Mouse (Mus musculus) hindbrain, embryonic 10.5 days (tissue): ENCODE measurements around the gene Tm7sf3. TPM values are rescaled to one million over a fixed set of nuclear protein-coding genes. Genes with fewer than 3 reads are reported as not detected.

Source experiments
- DNase-seq: peaks from one replicate; pipeline ENCODE4 v3.0.0-alpha.2; 2017; ENCODE audit warnings: low spot score
- H3K27ac ChIP-seq: fragments of 300-500 bp; sonication (generic); 2 replicates; pipeline ENCODE4 v1.5.1; 2016; ENCODE audit warnings: mild to moderate bottlenecking, moderate library complexity
- H3K27me3 ChIP-seq: fragments of 300-500 bp; sonication (generic); 2 replicates; pipeline ENCODE4 v1.6.1; 2016; ENCODE audit warnings: mild to moderate bottlenecking; ENCODE audit not compliant: poor library complexity, insufficient read depth, severe bottlenecking
- H3K36me3 ChIP-seq: fragments of 300-500 bp; sonication (generic); 2 replicates; pipeline ENCODE4 v1.6.1; 2016; ENCODE audit warnings: mild to moderate bottlenecking, moderate library complexity
- H3K4me1 ChIP-seq: fragments of 300-500 bp; sonication (generic); replicated peaks from 2 replicates; pipeline ENCODE4 v1.6.1; 2016; ENCODE audit warnings: mild to moderate bottlenecking
- H3K4me3 ChIP-seq: fragments of 300-500 bp; sonication (generic); 2 replicates; pipeline ENCODE4 v1.5.1; 2016; ENCODE audit warnings: mild to moderate bottlenecking, moderate library complexity
- H3K9me3 ChIP-seq: fragments of 300-500 bp; sonication (generic); 2 replicates; pipeline ENCODE4 v1.6.1; 2016; ENCODE audit warnings: mild to moderate bottlenecking, moderate library complexity
- WGBS: fragments of 180-500 bp; shearing (Covaris S2); methylation state at CpG from one replicate; pipeline ENCODE4 v1.1.7; 2016; 5-methylcytosine and 5-hydroxymethylcytosine counted together
- polyA plus RNA-seq: library from polyadenylated mRNA; unstranded; fragments of >200 nt; fragmentation: Nextera tagmentation; extraction: Ambion mirVana; gene quantifications from 2 replicates; pipeline ENCODE4 v1.2.1, GENCODE M21; 2016

Gene Tm7sf3
- polyA plus RNA-seq, 1 experiment from 2014 or later: 23.0 TPM

GRCm38 (mm10) chr6:146629781-146630756 is 12.6 kb downstream of the Tm7sf3 start:
- WGBS: 84% methylated on average over 9 of the region's 9 CpGs
- Histone ChIP-seq H3K27ac (no peak overlapping the region), H3K27me3 (no peaks in the 10 kb centered on the region), H3K36me3 (no peaks in the 10 kb centered on the region), H3K4me3 (no peak overlapping the region), H3K9me3 (no peaks in the 10 kb centered on the region), H3K4me1 (peaks cover 31% of the 10 kb centered on the region)
- no peak for DNase-seq

GRCm38 (mm10) chr6:146628123-146628522 is 14.5 kb downstream of the Tm7sf3 start:
- DNase-seq: no peak
- 66% methylated on average over 3 of the region's 3 CpGs for WGBS
- H3K4me3 ChIP-seq: no peak overlapping the region
- no peaks in the 10 kb centered on the region for H3K27me3 ChIP-seq
- H3K9me3 ChIP-seq: no peaks in the 10 kb centered on the region
- H3K27ac ChIP-seq: no peak overlapping the region
- peaks cover 14% of the 10 kb centered on the region for H3K36me3 ChIP-seq
- peaks cover 25% of the 10 kb centered on the region for H3K4me1 ChIP-seq

DNA sequence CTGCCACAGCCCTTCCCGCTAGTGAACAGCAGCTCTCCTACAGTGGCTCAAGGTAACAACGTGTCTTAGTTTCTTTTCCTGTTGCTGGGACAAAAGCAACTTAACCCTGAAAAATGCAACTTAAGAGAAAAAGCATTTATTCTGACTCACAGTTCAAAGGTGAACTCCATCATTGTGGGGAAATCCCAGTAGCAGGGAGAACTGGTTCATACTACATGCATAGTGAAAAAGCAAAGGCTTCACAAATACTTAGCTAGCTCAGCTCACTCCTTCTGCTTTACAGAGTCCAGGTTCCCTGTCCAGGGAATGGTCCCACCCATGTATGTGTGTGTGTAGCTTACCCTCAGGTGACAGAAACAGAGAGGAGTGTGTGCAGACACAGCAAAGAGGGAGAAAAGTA is 26.0 kb downstream of the Tm7sf3 start:
- WGBS: 87% methylated on average over 2 of the region's 2 CpGs
- Histone ChIP-seq H3K9me3 (no peaks in the 10 kb centered on the region), H3K27me3 (no peaks in the 10 kb centered on the region), H3K4me3 (no peak overlapping the region), H3K4me1 (no peaks in the 10 kb centered on the region), H3K27ac (no peak overlapping the region), H3K36me3 (peaks cover 89% of the 10 kb centered on the region)
- no peak for DNase-seq

GRCm38 (mm10) chr6:146615891-146616290 is 26.7 kb downstream of the Tm7sf3 start:
- no peak for DNase-seq
- no peaks in the 10 kb centered on the region for H3K9me3 ChIP-seq
- no peaks in the 10 kb centered on the region for H3K4me1 ChIP-seq
- H3K4me3 ChIP-seq: no peak overlapping the region
- H3K27ac ChIP-seq: no peak overlapping the region
- peaks cover 86% of the 10 kb centered on the region for H3K36me3 ChIP-seq
- no peaks in the 10 kb centered on the region for H3K27me3 ChIP-seq
- 95% methylated on average over 8 of the region's 8 CpGs for WGBS

GRCm38 (mm10) chr6:146614541-146614940 is 28.1 kb downstream of the Tm7sf3 start:
- Histone ChIP-seq H3K4me3 (no peak overlapping the region), H3K9me3 (no peaks in the 10 kb centered on the region), H3K36me3 (peaks cover 91% of the 10 kb centered on the region), H3K27ac (no peak overlapping the region), H3K4me1 (no peaks in the 10 kb centered on the region), H3K27me3 (no peaks in the 10 kb centered on the region)
- WGBS: 94% methylated on average over 5 of the region's 5 CpGs
- DNase-seq: no peak

- H3K27me3 ChIP-seq: no peaks in the 10 kb centered on the region
- DNase-seq: no peak
- no peaks in the 10 kb centered on the region for H3K9me3 ChIP-seq
- H3K4me3 ChIP-seq: no peak overlapping the region
- 92% methylated on average over 5 of the region's 5 CpGs for WGBS
- H3K27ac ChIP-seq: no peak overlapping the region
- H3K4me1 ChIP-seq: no peaks in the 10 kb centered on the region
- peaks cover 93% of the 10 kb centered on the region for H3K36me3 ChIP-seq
These were observed 28.7 kb downstream of the Tm7sf3 start for GRCm38 (mm10) chr6:146613907-146614306.

DNA sequence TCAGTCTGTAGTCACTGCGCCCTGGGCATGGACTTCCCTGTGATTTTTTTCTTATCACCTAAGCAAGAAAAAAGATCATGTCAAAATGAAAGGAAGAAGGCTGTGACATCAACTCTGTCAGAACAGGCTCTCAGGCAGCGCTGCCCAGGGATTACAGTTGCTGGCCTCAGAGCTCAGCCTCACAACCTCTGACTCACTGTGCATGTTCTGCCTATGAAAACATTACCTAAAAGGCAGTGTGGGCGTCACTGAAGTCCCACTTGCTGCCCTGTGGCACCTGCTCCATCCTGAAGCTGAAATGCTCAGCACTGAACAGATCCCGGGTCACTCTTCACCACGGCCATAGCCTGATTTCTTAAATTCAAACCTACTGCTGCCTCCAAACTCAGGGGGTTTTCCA is 29.9 kb downstream of the Tm7sf3 start:
- Histone ChIP-seq H3K27me3 (no peaks in the 10 kb centered on the region), H3K27ac (no peak overlapping the region), H3K4me3 (no peak overlapping the region), H3K36me3 (peaks cover 93% of the 10 kb centered on the region), H3K4me1 (no peaks in the 10 kb centered on the region), H3K9me3 (no peaks in the 10 kb centered on the region)
- 87% methylated on average over 5 of the region's 5 CpGs for WGBS
- DNase-seq: no peak

DNA sequence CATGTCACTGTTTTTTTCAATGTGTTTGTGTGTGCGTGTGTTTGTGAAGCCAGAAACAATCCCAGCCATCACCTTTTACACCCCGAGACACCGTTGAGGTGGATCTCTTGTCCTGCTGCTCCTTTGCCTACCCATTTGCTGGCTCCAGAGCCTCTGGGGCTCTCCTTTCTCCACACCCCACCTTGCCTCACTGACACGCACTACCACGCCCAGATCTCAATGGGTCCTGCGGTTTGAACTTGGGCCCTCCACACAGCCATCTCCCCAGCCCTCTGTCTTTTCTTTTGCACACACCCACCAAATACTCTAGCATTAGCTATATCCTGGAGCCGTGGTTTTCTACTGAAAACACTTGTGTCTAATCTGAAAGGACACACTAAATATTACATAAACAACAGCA is 30.7 kb downstream of the Tm7sf3 start:
- Histone ChIP-seq H3K9me3 (no peaks in the 10 kb centered on the region), H3K27me3 (no peaks in the 10 kb centered on the region), H3K27ac (no peak overlapping the region), H3K4me1 (no peaks in the 10 kb centered on the region), H3K36me3 (peaks cover 93% of the 10 kb centered on the region), H3K4me3 (no peak overlapping the region)
- WGBS: 90% methylated on average over 7 of the region's 7 CpGs
- no peak for DNase-seq

DNA sequence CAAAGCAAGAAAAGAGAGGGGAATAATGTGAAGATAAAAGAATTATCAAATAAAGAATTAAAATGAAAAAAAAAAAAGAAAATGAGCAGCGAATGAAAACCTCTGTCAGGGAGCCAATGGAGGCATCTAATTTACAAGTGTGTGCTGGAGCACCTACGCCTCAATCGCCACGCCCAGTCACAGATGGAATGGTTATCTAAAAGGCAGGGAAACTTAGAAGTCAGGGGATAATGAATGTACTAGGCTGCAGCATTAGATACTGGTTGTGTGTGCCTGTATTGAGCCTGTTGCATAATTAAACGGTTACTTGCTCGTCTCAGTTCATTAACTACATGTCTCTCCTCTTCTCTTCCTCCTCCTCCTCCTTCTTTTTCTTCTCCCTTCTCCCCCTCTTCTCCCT is 31.2 kb downstream of the Tm7sf3 start:
- Histone ChIP-seq H3K27me3 (no peaks in the 10 kb centered on the region), H3K9me3 (no peaks in the 10 kb centered on the region), H3K27ac (no peak overlapping the region), H3K36me3 (peaks cover 93% of the 10 kb centered on the region), H3K4me1 (no peaks in the 10 kb centered on the region), H3K4me3 (no peak overlapping the region)
- no peak for DNase-seq
- WGBS: 91% methylated on average over 6 of the region's 6 CpGs

DNA sequence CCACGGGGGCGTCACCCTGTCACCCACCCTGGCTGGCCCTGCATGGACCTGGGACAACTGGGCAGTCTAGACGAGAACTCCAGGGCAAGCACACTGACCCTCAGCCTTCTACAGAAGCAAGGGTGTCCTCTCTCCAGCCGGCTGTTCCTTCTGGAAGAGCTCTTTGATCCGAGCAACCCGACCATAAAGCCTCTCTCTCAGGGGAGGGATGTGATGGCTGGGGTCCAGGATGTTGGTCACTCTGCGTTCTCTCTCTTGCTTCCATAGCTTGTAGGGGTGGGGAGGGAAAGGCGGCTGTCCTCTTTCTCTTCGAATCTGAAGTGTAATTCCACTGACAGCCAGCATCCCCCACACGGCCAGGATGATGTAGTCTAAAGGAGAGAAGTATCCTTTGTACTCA is 39.0 kb downstream of the Tm7sf3 start:
- Histone ChIP-seq H3K9me3 (no peaks in the 10 kb centered on the region), H3K4me3 (no peak overlapping the region), H3K36me3 (peaks cover 98% of the 10 kb centered on the region), H3K27me3 (no peaks in the 10 kb centered on the region), H3K4me1 (no peaks in the 10 kb centered on the region), H3K27ac (no peak overlapping the region)
- no peak for DNase-seq
- WGBS: 89% methylated on average over 10 of the region's 10 CpGs

GRCm38 (mm10) chr6:146602601-146603000 is 40.0 kb downstream of the Tm7sf3 start:
- Histone ChIP-seq H3K27ac (no peak overlapping the region), H3K27me3 (no peaks in the 10 kb centered on the region), H3K4me3 (no peak overlapping the region), H3K4me1 (no peaks in the 10 kb centered on the region), H3K9me3 (no peaks in the 10 kb centered on the region), H3K36me3 (peaks cover 98% of the 10 kb centered on the region)
- WGBS: 91% methylated on average over 4 of the region's 4 CpGs
- no peak for DNase-seq

- Histone ChIP-seq H3K36me3 (peaks cover 53% of the 10 kb centered on the region), H3K27ac (no peak overlapping the region), H3K4me3 (no peak overlapping the region), H3K9me3 (no peaks in the 10 kb centered on the region), H3K27me3 (no peaks in the 10 kb centered on the region), H3K4me1 (0 out of 2 replicates have a peak, but pooled peaks cover 2% of the 10 kb centered on the region)
- DNase-seq: no peak
- WGBS: 94% methylated on average over 5 of the region's 5 CpGs
These were observed 57.5 kb downstream of the Tm7sf3 start for GRCm38 (mm10) chr6:146585134-146585533.

DNA sequence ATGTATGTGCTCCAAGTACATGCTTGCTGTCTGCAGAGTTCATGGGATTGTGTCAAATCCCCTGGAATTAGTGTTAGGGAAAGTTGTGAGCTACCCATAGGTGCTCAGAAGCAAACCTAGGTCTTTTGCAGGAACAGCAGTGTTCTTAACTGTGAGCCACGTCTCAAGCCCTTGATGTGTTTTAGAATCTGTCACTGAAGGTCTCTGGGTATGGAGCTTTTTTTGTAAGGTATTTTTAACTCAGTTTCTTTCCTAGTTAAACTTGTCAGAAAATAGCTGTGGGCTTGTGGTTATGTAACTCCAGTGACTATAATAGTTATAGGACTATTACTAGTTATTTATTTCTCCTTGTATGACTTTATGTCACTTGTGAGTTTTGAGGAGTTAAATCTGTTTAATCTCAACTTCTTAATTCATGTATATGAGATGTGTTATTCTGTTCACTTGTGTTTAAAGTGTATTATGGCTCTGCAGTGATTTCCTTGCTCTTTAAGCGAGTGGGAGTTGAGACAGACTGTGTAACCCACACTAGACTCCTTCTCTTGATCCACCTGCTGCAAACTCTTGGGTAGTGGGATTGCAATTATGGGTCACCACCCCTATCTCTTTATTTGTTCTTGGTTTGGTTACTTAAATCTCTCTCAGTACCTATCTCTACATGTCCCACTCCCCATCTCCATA is 59.1 kb downstream of the Tm7sf3 start:
- Histone ChIP-seq H3K36me3 (peaks cover 36% of the 10 kb centered on the region), H3K9me3 (no peaks in the 10 kb centered on the region), H3K27ac (no peak overlapping the region), H3K4me1 (peaks cover 17% of the 10 kb centered on the region), H3K27me3 (no peaks in the 10 kb centered on the region), H3K4me3 (no peak overlapping the region)
- no peak for DNase-seq
- WGBS: 90% methylated on average over 2 of the region's 2 CpGs
